ENCODE assay signal across 11 mouse cellular contexts in the genomic region with DNA sequence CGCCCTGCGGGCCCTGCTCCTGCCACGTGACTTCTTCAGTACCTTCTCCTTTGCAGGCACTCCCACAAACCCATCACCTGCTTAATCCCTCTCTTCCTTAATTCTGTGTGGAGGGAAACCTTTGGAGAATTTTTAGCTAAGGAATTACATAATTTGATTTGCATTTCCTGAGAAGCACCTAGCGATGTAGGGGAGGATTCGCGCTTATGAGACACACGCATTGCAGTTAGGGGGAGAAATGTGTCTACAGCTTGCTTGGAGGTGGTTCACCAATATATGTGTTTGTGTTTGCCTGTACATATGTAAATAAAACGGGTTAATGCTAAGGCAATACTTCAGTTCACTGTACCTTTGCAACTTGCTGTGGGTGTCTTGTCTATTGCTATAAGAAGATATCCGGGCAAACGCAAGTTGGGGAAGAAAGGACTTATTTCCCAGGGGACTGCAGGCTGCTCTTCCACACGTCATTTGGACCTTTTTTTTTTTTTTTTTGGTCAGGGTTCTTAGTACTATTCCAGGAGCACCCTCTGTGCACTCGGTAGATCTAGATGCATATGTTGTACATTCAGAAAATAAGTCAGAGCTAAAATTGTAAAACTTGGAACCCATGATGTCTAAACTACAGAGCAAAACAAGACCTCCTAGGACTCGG.
"Had no signal": no experiment of that assay in that cellular context is flagged by ENCODE, and none has a peak within 500 bp of the region (broad histone marks: within the 10 kb centered on the region; RNA-seq: fewer than 3 reads in every experiment).

No protein-coding gene starts in this region.

- H3K4me3 ChIP-seq: layer of hippocampus, adult 2 months; limb, embryonic 13.5 days; midbrain, embryonic 12.5 days; neural tube, embryonic 13.5 days; stomach, embryonic 15.5 days had no signal

- DNase-seq: kidney, adult 18-20 months; kidney, postnatal 10 days; kidney, postnatal 4 days; lung, adult 18-20 months; thymus, postnatal 4 days had no signal

- H3K27ac ChIP-seq: layer of hippocampus, adult 2 months; limb, embryonic 13.5 days; liver, embryonic 14.5 days; midbrain, embryonic 12.5 days; neural tube, embryonic 13.5 days; stomach, embryonic 15.5 days had no signal
